Mouse (Mus musculus) myocyte (in vitro differentiated cells): ENCODE measurements around the gene Zmynd10.

Experiments
- CEBPB ChIP-seq: IDR thresholded peaks from 2 replicates; pipeline ENCODE4 v1.6.1; 2011; ENCODE audit warnings: mild to moderate bottlenecking, moderate library complexity; ENCODE audit not compliant: poor library complexity, insufficient read depth, severe bottlenecking
- E2F4 ChIP-seq: IDR thresholded peaks from one replicate; pipeline ENCODE4 v1.6.1; 2011; ENCODE audit warnings: mild to moderate bottlenecking, control low read depth, moderate library complexity; ENCODE audit not compliant: insufficient read depth
- MAX ChIP-seq: IDR thresholded peaks from one replicate; pipeline ENCODE4 v1.6.1; 2011; ENCODE audit warnings: low read depth, mild to moderate bottlenecking, control low read depth
- MYOD1 ChIP-seq, 3 experiments: IDR thresholded peaks; one replicate each; pipeline ENCODE4 v1.6.1; 2011; ENCODE audit warnings: control low read depth in 2 of 3, low read depth in 2 of 3, mild to moderate bottlenecking in 2 of 3, moderate library complexity in 1 of 3; ENCODE audit not compliant: insufficient read length in 2 of 3, control insufficient read depth in 1 of 3
- MYOG ChIP-seq, 3 experiments: IDR thresholded peaks; one replicate each; pipeline ENCODE4 v1.6.1; 2011; ENCODE audit warnings: control low read depth in 2 of 3, low read depth in 2 of 3, mild to moderate bottlenecking in 2 of 3; ENCODE audit not compliant: insufficient read length in 2 of 3, control insufficient read depth in 1 of 3, insufficient read depth in 1 of 3
- POLR2A ChIP-seq: IDR thresholded peaks from one replicate; pipeline ENCODE4 v1.6.1; 2011; ENCODE audit warnings: low read depth, mild to moderate bottlenecking, control low read depth, moderate library complexity; ENCODE audit not compliant: insufficient read length
- POLR2AphosphoS2 ChIP-seq: IDR thresholded peaks from one replicate; pipeline ENCODE4 v1.6.1; 2011; ENCODE audit warnings: low read depth, control low read depth; ENCODE audit not compliant: insufficient read length
- SRF ChIP-seq: IDR thresholded peaks from one replicate; pipeline ENCODE4 v1.6.1; 2011; ENCODE audit warnings: low read depth; ENCODE audit not compliant: control insufficient read depth, insufficient read length
- TCF12 ChIP-seq: IDR thresholded peaks from one replicate; pipeline ENCODE4 v1.6.1; 2011; ENCODE audit warnings: mild to moderate bottlenecking, control low read depth; ENCODE audit not compliant: poor library complexity, insufficient read depth, severe bottlenecking
- TCF3 ChIP-seq: IDR thresholded peaks from one replicate; pipeline ENCODE4 v1.6.1; 2011; ENCODE audit warnings: low read depth, control low read depth; ENCODE audit not compliant: insufficient read length
- USF1 ChIP-seq: IDR thresholded peaks from one replicate; pipeline ENCODE4 v1.6.1; 2011; ENCODE audit warnings: low read depth, mild to moderate bottlenecking, control low read depth, moderate library complexity

GRCm38 (mm10) chr9:107596619-107597569 is 49.8 kb downstream of the Zmynd10 start:
- no peak for TF ChIP-seq CEBPB
- TF ChIP-seq POLR2AphosphoS2 = peak; percentile 86
- no peak for TF ChIP-seq USF1
- no peak for TF ChIP-seq MYOD1 (IDR thresholded peaks at IDR 0.05; ENCODE audit: control insufficient read depth in 1 of 3, insufficient read length in 2 of 3, low read depth in 2 of 3)
- no peak for TF ChIP-seq TCF3
- peak; percentile 6 for TF ChIP-seq POLR2A
- TF ChIP-seq E2F4 = no peak
- TF ChIP-seq SRF = no peak
- no peak for TF ChIP-seq TCF12
- no peak for TF ChIP-seq MYOG (IDR thresholded peaks at IDR 0.05; ENCODE audit: control insufficient read depth in 1 of 3, insufficient read depth in 1 of 3, insufficient read length in 2 of 3, low read depth in 2 of 3)
- TF ChIP-seq MAX = no peak
